Mouse (Mus musculus) spleen, postnatal 36 days (tissue): ENCODE results near the gene Elob.

ENCODE experiments used
- DNase-seq, 2 experiments: peaks; one replicate each; pipeline ENCODE4 v3.0.0; 2022; ENCODE audit warnings: low spot score in 2 of 2, mixed read lengths in 1 of 2

The Elob gene

GRCm38 (mm10) chr17:23829064-23829619 lies at the start of gene Elob:
Elob (minus strand) TSS chr17:23829136.
- DNase-seq: peak; percentile 81 to 86

- DNase-seq: no peak
Observed at GRCm38 (mm10) chr17:23877166-23877565, 48.2 kb upstream of the Elob start.

GRCm38 (mm10) chr17:23876741-23877140 lies 47.8 kb upstream of the Elob start:
- DNase-seq: no peak

- no peak for DNase-seq
Observed at GRCm38 (mm10) chr17:23873884-23874856, 45.2 kb upstream of the Elob start.

GRCm38 (mm10) chr17:23868513-23868912 lies 39.6 kb upstream of the Elob start:
- no peak for DNase-seq

- no peak for DNase-seq
Observed at GRCm38 (mm10) chr17:23867756-23868155, 38.8 kb upstream of the Elob start, which contains the start of gene Prss21. Prss21 (plus strand) TSS chr17:23868056.

- no peak for DNase-seq
Observed at GRCm38 (mm10) chr17:23862926-23863325, 34.0 kb upstream of the Elob start.

GRCm38 (mm10) chr17:23857913-23858312 lies 29.0 kb upstream of the Elob start:
- DNase-seq: no peak

GRCm38 (mm10) chr17:23857193-23857592 lies 28.3 kb upstream of the Elob start:
- DNase-seq: no peak

GRCm38 (mm10) chr17:23854229-23854765 lies 25.4 kb upstream of the Elob start:
- DNase-seq: no peak

- peak; percentile 34 to 46 for DNase-seq
Observed at GRCm38 (mm10) chr17:23853292-23853691, 24.4 kb upstream of the Elob start.

- peak in 1 of 2 experiments; percentile 28 for DNase-seq
Observed at GRCm38 (mm10) chr17:23850853-23851749, 22.2 kb upstream of the Elob start.

GRCm38 (mm10) chr17:23850028-23850427 lies 21.1 kb upstream of the Elob start:
- DNase-seq: no peak

GRCm38 (mm10) chr17:23843812-23844273 lies 14.9 kb upstream of the Elob start, which contains the start of the genes Prss32 and Prss41:
Prss32 (plus strand) TSS chr17:23843855.
Prss41 (minus strand) TSS chr17:23844172.
- peak; percentile 42 to 57 for DNase-seq

GRCm38 (mm10) chr17:23843141-23843811 lies 14.3 kb upstream of the Elob start:
- DNase-seq: no peak

GRCm38 (mm10) chr17:23841145-23841544 lies 12.2 kb upstream of the Elob start:
- DNase-seq: peak; percentile 32 to 56

GRCm38 (mm10) chr17:23836006-23836575 lies 7.2 kb upstream of the Elob start, which contains the start of gene Prss33:
Prss33 (minus strand) TSS chr17:23836056.
- no peak for DNase-seq

- no peak for DNase-seq
Observed at GRCm38 (mm10) chr17:23831201-23831600, 2.3 kb upstream of the Elob start.

- peak; percentile 43 to 51 for DNase-seq
Observed at GRCm38 (mm10) chr17:23828271-23829001, 500 bp downstream of the Elob start.

- no peak for DNase-seq
Observed at GRCm38 (mm10) chr17:23825591-23825990, 3.3 kb downstream of the Elob start.
